Mouse (Mus musculus): ENCODE results near the gene D630039A03Rik.

- no peak for TF ChIP-seq CTCF (IDR thresholded peaks at IDR 0.05; ENCODE audit: borderline replicate concordance, insufficient read depth, low read depth, low read length)
- no peak for TF ChIP-seq POLR2A (IDR thresholded peaks at IDR 0.05; ENCODE audit: borderline replicate concordance, insufficient read depth, low read length)
Measured at GRCm38 (mm10) chr4:57861166-57861565, 54.9 kb downstream of the D630039A03Rik start.
